Mouse (Mus musculus): ENCODE data around the gene Dolk.

GRCm38 (mm10) chr2:30268371-30268770 is 17.8 kb downstream of the Dolk start:
- TF ChIP-seq POLR2A (IDR thresholded peaks at IDR 0.05; ENCODE audit: borderline replicate concordance, extremely low read depth, insufficient read depth, insufficient read length, poor library complexity, severe bottlenecking) (no peak), CTCF (IDR thresholded peaks at IDR 0.05; ENCODE audit: borderline replicate concordance, extremely low read depth, insufficient read depth, insufficient read length) (no peak)
